Mouse (Mus musculus): Measurements from ENCODE around the gene A630023A22Rik. TPM values are rescaled to one million over a fixed set of nuclear protein-coding genes. Genes with fewer than 3 reads are reported as not detected.
A peak's percentile ranks its signal among the peaks of the same experiment; 100 is the strongest.

The A630023A22Rik gene
- polyA plus RNA-seq (2012; rRNA removed): 12.5 and 14.3 TPM in 2 replicates

DNA sequence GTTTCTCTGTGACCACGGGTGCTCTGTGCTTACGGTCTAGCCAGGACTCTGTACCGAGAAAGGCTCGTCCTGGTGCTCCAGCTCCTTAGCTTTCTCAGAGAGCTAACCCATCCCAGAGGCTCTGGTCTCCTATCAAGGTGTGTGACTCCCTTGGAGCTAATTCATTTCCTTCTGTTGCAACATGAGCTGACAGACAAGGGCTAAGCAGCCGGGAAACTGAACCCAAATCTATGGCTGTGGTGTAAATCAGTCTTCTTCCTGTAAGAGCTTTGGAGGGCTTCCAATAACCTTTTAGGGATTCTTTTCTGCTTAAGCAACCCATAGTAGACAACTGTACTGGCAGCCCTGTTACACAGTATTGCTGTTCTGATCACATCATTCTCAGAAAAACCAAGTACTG lies at the start of gene A630023A22Rik:
A630023A22Rik (minus strand) TSS at position 154 of the 400 bp plus-strand sequence.
- peak; percentile 22 for DNase-seq (ENCODE audit: low spot score)

DNA sequence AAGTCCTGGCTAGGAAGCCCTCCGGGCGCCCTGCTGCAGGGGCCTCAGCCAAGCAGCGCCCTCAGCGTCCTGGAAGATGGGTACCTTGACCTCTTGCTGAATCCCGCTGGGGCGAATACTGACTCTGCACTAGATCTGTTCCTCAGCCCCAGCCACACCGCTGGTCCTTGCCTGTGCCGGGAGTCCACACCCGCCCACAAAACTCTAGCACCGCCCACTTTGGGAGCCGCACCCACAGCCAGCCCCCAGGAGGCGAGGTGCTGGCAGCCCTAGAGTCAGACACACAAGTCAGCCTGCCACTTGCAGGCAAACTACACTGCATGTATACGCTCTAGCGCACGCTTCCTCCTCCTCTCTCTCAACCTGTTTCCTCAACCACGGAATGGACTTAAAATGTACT lies 49.8 kb upstream of the A630023A22Rik start, which contains the start of gene Npy4r:
Npy4r (minus strand) TSS at position 148 of the 400 bp plus-strand sequence.
- peak; percentile 56 for DNase-seq (ENCODE audit: low spot score)

DNA sequence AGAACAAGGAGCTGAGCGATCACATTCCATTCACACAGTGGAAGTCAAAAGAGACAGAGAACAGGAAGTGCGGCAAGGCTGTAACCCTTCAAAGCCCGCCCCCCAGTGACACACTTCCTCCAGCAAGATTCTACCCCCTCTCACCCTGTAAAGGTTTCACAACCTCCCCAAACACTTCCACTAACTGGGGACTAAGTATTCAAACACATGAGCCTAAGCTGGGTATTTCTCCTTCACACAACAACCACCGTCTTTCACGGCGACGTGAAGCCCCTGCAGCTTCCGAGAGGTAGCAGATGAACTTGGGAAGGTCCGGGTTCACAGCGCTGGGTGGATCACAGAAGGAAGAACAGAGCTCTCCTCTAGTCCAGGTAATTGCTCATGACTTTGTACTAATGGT lies 40.4 kb upstream of the A630023A22Rik start:
- no peak for DNase-seq (ENCODE audit: low spot score)

DNA sequence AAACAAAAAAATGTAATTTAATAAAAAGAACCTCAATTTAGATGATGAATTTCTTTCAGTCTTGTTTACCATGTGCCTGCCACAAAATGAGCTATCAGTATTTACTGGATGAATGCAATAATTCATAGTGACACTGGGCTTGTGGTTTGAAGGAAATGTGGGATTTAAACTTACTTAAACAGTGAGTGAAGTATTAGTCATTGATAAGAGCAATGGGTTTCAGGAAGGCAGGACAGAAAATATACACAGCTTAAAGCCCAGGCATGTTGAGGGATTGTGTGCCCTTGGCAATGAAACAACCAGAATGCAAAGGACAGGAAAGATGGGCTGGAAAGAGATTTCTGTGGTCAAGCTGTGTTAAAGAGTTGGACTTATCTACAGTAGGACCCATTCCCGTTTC lies 39.8 kb upstream of the A630023A22Rik start:
- DNase-seq (ENCODE audit: low spot score): no peak

DNA sequence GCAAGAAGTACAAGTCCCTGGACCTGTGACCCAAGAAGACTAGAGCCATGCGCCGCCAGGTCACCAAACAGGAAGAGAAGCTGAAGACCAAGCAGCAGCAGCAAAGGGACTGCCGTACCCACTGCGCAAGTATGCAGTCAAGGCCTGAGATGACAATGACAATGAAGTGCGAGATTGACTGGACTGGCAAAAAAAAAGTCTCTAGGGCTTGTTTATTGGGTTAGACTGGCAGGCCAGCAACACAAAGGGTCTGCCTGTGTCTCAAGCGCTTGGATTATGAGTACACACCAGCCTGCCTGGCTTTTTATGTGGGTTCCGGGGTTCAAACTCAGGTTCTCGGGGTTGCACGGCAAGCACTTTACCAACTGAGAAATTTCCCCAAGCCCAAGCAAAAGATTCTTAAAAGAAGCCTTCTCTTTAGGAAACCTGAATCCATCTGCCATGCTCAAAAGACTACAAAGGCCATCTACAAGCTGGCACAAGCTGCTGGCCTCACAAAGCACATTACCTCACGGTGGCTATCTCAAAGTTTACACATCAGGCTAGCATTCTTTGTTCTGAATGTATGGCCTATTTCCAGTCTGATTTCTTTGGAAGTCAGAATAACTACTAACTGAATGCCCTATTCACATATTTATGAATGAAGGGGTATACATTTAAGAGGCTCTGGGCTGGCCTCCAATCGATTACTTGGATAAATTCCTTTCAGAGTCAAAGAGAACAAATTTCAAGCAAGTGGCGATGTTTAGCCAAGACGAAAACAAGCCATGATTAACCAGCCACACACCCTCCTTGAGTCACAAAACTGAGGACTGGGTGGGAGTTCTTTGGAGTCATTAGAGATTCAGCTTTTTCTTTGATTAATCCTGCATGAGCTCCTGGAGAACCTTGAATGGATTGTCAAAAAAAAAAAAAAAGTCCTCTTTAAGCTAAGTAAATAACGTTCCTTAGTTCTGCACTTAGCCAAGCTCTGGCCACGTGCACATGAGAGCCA lies 37.4 kb upstream of the A630023A22Rik start:
- DNase-seq (ENCODE audit: low spot score): peak; percentile 4

DNA sequence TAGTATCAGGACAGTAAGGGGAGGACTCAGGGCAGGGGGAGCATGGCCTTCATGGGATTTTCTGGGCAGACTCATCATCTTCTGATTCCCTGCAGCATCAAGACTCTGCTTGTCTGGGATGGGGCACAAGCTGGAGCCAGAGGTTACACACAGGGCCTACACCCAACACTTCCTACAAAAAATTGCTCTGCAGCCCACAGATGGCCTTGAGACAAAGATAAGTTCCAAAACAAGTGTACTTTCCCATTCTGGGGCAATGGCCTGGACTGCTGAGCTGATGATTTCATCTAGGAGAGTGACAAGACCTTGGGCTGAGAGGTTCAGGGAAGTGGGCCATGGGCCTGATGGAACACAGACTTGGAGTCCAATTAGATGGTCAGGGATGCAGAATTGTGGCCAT lies 32.8 kb upstream of the A630023A22Rik start:
- DNase-seq (ENCODE audit: low spot score): no peak

DNA sequence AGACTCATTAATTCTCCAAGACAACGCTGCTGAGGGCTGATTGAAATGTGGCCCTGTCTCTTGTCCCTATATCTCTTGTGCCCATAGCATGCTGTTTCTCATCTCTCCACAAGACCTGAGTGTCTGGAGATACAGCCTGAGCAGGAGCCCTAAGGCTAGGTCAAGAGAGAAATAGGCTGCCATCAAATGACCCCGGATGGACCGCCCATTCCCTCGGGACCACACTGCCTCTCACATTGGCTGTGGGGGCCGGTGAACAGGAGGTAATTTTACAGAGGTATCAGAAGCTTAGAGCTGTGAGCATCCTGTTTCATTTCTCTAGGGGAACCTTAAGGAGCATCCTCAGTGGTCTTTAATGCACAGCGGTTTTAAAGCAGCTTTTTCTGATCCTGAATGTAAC lies 28.7 kb upstream of the A630023A22Rik start:
- no peak for DNase-seq (ENCODE audit: low spot score)

DNA sequence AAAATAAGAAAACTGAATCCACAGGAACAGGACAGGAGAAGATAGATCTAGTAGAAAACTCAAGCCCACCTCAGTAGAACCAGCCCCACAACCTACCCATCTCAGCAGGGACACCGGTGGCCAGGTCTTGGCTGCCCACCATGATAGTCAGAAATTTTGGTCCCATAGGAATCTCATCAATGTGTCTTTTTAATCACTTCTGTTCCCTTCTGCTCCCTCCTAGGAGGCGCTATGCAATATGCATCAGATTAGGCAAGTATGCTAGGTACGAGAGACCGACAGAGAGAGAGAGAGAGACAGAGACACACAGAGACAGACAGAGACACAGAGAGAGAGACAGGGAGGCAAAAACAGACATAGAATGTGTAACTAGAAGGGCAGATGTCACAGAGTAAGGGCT lies 19.1 kb upstream of the A630023A22Rik start:
- DNase-seq (ENCODE audit: low spot score): no peak

DNA sequence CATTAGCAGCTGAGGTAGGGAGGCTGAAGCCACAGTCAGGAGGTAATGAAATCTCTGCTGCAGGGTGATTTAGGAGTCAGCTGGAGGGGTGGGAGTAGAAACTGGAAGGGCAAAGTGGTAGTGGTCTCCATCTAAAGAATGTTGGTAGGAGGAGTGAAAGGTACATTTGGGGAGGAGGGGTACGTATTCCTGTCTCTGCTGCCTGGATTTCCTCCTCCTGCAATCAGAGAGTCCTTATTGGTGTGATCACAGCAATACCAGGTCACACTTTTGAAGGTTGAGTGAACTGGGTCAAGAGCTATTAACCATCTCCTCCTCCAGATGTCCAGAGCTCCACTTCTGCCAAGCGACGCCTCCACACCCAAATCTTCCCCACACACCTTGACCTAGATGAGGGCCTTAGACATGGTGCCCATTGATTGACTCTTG lies 18.4 kb upstream of the A630023A22Rik start:
- DNase-seq (ENCODE audit: low spot score): no peak

DNA sequence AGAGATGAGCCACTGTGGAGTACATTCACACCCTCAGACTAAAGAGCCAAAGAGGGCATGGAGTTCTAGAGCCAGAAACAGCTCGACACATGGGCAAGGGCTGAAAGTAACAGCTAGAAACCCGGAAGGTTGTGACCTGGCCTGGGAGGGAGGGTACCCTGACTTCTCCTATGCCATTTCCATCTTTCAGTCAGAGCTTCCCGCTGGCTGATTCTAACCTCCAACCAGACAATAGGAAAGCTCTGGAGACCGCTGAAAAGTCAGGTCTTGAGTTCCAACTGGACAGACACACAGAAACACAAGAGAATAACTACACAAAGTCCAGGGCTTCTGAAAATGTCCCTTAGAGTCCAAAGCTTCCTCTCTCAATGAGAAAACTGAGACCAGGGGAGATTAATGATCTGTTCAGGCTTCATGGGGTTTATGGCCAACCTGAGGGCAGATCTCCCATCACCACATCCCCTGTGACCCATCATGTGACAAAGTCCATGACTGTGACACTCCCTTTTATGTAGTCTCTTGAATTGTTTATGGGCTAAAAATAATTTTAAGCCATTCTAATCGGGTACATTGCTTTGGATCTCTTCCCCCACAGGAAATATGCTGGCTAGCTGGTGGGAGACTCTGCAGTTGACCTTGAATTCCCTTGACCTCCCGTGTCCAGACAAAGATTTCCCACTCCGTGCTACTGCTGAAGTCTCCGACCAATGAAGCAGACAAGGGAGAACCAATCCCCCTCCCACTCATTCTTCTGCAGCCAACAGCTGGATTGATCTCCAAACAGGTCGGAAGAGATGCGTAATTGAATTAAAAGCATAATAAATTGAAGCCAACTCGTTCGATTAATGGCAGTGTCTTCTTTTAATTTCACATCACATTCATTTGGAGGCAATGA lies 17.7 kb upstream of the A630023A22Rik start:
- no peak for DNase-seq (ENCODE audit: low spot score)

DNA sequence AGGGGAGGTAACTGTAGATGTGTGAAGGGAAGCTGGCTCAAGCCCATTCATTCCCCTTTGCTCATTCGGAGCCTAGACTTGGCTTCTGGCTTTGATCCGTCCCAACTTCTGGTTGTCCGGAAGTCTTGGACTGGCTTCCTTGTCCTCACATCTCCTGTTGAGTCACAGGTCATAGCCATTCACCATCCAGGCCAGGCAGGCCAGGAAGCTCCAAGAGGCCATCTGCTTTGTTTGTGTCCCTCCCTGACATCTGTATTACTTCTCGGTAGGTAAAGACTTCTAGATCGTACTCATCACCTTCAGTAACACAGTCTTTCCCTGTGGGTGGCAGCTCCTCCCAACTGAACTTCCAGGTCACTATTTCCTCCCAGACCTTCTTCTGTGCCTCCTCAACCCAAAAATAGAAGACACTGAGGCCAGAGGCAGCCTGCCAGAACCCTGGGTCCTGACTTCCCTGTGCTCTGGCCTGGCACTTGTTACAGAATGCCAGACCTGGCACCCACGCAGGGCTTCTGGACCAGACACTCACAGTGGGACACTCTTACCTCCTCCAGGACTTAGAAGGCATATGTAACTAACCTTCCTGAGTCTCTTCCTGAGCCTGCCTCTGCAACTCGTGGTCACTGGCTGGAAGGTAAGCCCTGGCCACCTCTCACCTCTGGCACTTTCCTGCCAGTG lies 16.6 kb upstream of the A630023A22Rik start:
- no peak for DNase-seq (ENCODE audit: low spot score)

DNA sequence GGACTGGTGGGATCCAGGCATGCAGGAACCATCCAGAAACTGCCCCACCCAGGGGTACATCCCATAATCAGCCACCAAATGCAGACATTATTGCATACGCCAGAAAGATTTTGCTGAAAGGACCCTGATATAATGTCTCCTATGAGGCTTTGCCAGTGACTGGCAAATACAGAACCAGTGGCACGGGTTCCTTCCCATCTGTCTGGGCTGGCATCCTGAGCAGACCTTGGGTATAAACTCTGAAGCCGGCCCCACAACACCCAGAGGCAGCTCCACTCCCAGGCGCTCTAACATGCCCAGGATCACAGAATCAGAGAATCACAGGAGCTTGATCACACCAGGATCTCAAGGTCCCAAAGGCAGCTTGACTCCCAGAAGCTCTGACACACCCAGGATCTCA lies 11.8 kb upstream of the A630023A22Rik start:
- no peak for DNase-seq (ENCODE audit: low spot score)

DNA sequence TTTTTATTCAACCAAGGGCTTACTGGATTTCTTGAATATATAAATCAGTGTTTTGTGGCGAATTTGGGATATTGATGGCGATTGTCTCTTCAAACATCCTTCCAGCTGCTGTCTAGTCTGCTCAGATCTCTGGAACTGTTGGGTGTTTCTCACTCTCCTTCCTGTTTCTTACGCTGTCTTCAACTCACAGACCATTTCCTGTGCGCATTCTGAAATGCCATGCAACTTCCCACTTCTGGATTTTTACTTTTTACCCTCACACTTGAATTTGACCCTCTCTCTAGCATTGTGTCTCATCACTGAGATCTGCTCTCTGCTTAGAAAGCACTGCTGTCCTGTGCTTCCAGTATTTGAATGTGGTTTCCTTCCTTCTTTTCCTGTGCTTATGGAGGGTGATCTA lies 5.0 kb upstream of the A630023A22Rik start:
- DNase-seq (ENCODE audit: low spot score): no peak

DNA sequence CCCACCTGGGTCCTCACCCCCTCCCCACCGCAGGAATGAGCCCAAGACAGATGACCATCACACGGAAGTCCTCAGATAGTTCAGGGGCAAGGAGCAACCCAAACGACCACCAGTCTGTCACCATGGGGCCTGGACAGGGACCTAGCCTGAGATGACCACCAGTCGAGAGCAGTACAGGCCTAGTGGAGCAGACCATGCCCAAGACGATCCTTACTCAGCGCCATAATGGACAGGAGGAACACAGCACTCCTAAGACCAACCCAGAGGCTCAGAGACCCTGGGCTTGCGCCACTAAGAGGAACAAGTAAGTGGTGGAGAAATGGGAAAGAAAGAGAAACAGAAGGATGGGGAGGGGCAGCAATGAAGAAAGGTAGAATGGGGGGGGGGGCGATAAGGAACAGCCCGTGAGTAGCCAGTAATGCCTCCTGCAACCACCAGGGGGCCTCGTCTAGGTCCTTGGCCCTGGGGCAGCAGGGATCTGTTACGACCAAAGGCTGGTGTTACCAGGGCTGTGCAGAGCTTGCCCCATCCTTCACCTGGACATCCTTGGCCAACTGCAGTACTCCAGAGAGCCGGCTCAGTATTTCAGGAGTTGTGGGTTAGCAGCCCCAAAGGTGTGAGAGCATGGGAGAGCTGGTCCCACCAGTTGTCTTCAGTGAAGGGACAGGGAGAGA lies 4.0 kb upstream of the A630023A22Rik start:
- peak; percentile 41 for DNase-seq (ENCODE audit: low spot score)

DNA sequence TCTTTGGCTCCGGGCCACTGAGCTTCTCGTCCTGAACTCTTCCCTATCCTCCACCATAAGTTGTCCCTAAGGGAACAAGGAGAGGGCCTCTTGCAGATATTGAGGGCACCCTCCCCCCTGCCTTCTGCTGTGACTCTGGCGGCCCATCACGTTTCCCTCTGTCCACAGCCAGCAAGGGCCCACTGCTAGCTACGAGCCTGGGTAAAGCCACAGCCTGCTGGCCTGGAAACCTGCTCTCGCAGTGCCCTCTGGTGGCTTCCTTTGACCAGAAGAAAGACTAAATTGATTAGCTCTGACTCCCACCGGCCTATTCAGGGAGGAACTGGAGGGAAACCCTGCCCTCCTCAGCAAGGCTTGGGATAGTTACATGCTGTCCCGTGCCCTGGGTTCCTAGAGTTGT lies 2.3 kb upstream of the A630023A22Rik start:
- DNase-seq (ENCODE audit: low spot score): peak; percentile 69

DNA sequence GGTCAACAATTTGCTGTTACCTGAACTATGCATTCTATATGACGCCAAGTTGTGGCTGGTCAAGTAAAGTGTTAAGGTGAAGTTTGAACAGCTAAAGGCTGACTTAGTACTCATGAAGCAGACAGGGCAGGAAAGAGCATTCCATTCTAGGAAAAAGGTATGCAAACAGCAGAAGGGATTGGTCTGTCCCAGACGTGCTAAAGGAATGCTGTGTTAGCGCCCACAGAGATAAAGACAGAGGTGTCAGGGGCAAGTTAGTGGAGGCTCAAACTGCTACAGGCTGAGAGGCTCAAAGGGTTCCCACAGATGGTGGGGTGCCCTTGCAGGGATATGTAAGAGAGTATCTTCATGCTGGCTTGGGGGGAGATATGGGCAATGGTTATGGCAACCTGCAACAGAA lies 1.3 kb upstream of the A630023A22Rik start:
- DNase-seq (ENCODE audit: low spot score): no peak

DNA sequence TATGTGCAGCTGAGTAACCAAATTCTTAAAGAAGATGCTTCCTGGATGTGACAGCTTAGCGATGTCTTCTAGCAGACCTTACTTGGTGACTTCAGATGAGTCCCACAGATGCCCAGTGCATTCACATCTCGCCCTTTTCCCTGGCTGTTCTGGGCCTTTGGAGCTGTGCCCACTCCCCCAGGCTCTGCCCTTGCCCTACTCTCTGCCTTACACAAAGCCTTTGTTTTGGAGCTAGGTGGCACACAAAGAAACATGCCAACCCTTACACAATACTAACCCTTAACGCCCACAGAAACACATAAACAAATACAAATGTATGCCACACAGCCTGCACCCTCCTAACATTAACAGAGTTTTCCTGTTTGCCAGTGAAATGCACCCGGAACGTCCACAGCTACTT lies 6.4 kb downstream of the A630023A22Rik start:
- DNase-seq (ENCODE audit: low spot score): peak; percentile 5

DNA sequence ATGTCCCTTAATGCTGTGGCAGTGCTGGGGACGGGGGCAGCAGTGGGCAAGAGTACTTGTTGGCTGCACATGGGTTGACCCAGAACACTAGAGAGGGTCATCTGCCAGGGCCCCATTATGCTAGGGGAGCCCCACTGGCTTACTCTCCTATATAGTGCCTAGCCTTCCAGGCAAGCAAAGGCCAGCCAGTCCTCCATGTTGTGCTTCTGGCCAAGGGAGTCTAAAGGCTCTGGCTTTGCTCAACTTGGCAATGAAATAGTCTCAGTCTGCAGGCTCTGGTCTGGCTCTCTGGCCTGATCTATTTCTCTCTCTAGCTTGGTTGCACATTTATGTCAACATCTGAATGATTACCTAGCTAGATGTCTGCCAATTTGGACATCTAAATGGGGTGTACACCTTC lies 9.7 kb downstream of the A630023A22Rik start:
- peak; percentile 8 for DNase-seq (ENCODE audit: low spot score)

DNA sequence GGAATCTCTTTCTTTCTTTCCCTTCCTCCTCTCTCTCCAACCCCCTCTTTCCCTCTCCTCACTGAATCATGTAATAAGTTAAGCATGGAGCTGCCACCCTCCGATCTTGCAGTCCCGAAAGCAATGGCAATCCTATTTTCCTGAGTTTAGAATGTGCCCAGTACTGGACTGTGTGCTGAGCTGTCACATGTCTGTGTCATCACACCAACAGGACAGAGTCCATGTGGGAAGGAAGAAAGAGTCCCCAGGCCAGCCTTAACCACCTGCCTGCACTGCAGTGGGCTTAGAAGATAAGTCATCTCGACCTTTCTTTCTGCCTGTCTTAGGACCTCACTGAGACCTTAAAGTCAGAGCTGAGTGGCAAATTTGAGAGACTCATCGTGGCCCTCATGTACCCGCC lies 11.1 kb downstream of the A630023A22Rik start:
- DNase-seq (ENCODE audit: low spot score): peak; percentile 9

DNA sequence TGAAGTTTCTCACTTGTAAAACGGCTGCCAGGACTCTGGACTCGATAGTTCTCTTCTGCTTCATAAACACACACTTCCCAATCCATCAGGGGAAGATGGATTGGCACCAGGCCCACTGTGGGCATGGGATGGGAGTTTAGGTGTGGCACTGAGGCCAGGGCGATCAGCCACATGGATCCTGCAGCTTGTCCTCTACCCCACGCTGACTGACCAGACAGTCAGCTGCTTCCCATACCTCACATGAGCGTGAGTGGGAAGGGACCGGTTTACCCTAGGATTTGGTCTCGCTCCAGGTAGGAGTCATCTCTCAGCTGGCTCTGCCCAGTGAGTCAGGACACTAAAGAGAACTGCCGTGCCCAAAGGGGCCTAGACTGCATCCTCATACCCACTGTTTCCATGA lies 12.8 kb downstream of the A630023A22Rik start:
- no peak for DNase-seq (ENCODE audit: low spot score)

DNA sequence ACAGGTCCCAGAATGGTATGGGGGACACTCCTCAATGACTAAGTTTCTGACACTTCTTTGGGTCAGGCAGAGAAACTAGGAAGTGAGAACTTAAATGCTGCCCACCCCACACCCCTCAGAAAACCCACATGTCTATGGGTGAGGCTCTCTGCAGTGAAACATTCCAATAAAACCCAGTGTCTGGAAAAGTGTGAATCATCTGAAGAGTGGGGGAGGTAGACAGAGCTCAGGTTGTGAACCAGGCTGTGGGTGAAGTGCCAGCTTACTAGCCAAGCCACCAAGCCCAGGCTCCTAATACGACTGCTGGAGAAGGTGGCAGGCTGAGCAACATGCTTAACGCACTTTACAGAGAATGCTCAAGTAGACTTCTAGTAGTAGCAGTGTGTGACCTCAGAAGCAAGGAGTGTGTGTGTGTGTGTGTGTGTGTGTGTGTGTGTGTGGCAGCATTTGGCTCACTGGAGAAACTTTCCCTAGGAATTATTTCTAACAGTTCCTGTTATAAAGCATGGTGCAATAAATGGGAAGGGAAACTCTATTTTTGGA lies 14.6 kb downstream of the A630023A22Rik start:
- DNase-seq (ENCODE audit: low spot score): no peak
